Mouse (Mus musculus): ENCODE measurements around the gene Gm17606.

Gm17606 gene

GRCm38 (mm10) chr14:54628103-54628502, 12.6 kb upstream of the Gm17606 start:
- no peak for DNase-seq (ENCODE audit: low spot score)

GRCm38 (mm10) chr14:54629797-54630196, 11.0 kb upstream of the Gm17606 start:
- no peak for DNase-seq (ENCODE audit: low spot score)

GRCm38 (mm10) chr14:54630583-54631239, 10.0 kb upstream of the Gm17606 start:
- no peak for DNase-seq (ENCODE audit: low spot score)

GRCm38 (mm10) chr14:54631240-54631599, 9.5 kb upstream of the Gm17606 start:
- DNase-seq (ENCODE audit: low spot score), result no peak

- DNase-seq (ENCODE audit: low spot score), result no peak
These were observed 8.5 kb upstream of the Gm17606 start for GRCm38 (mm10) chr14:54632252-54632651.

- no peak for DNase-seq (ENCODE audit: low spot score)
These were observed 6.6 kb upstream of the Gm17606 start for GRCm38 (mm10) chr14:54634182-54634581.

- DNase-seq (ENCODE audit: low spot score), result no peak
These were observed 3.8 kb upstream of the Gm17606 start for GRCm38 (mm10) chr14:54636954-54637353.

GRCm38 (mm10) chr14:54638210-54638609, 2.5 kb upstream of the Gm17606 start:
- no peak for DNase-seq (ENCODE audit: low spot score)

- DNase-seq (ENCODE audit: low spot score), result no peak
These were observed 631 bp upstream of the Gm17606 start for GRCm38 (mm10) chr14:54640121-54640520.

- peak; percentile 89 for DNase-seq (ENCODE audit: low spot score)
These were observed 685 bp downstream of the Gm17606 start, which contains the start of gene Cdh24 for GRCm38 (mm10) chr14:54641305-54641969. Gene Cdh24 (minus strand): TSS chr14:54641364.

GRCm38 (mm10) chr14:54642224-54642944, 1.6 kb downstream of the Gm17606 start:
- no peak for DNase-seq (ENCODE audit: low spot score)

GRCm38 (mm10) chr14:54643011-54643410, 2.3 kb downstream of the Gm17606 start:
- DNase-seq (ENCODE audit: low spot score), result no peak

GRCm38 (mm10) chr14:54644294-54644693, 3.5 kb downstream of the Gm17606 start:
- no peak for DNase-seq (ENCODE audit: low spot score)

- DNase-seq (ENCODE audit: low spot score), result no peak
These were observed 5.7 kb downstream of the Gm17606 start for GRCm38 (mm10) chr14:54646455-54646854.

GRCm38 (mm10) chr14:54646898-54647636, 6.3 kb downstream of the Gm17606 start:
- DNase-seq (ENCODE audit: low spot score), result no peak

- no peak for DNase-seq (ENCODE audit: low spot score)
These were observed 7.1 kb downstream of the Gm17606 start for GRCm38 (mm10) chr14:54647900-54648299.

- peak; percentile 86 for DNase-seq (ENCODE audit: low spot score)
These were observed 10.1 kb downstream of the Gm17606 start for GRCm38 (mm10) chr14:54650621-54651454.

- no peak for DNase-seq (ENCODE audit: low spot score)
These were observed 10.8 kb downstream of the Gm17606 start for GRCm38 (mm10) chr14:54651556-54651955.

GRCm38 (mm10) chr14:54652787-54653186, 12.0 kb downstream of the Gm17606 start:
- DNase-seq (ENCODE audit: low spot score), result no peak

- peak; percentile 84 for DNase-seq (ENCODE audit: low spot score)
These were observed 12.7 kb downstream of the Gm17606 start for GRCm38 (mm10) chr14:54653496-54653895.

- no peak for DNase-seq (ENCODE audit: low spot score)
These were observed 19.3 kb downstream of the Gm17606 start for GRCm38 (mm10) chr14:54660009-54660408.
